In genomic region chr17:52461264-52461663, GRCm38 (mm10) we compare ENCODE assay signal across 8 mouse cellular contexts.
DNase-seq lines count a peak whose midpoint lies in the region; ATAC-seq and TF ChIP-seq lines count a peak whose summit lies in the region.

No protein-coding gene starts in this region.

- 59% methylated on average over 11 of the region's 11 CpGs for WGBS in midbrain, embryonic 11.5 days
- WGBS in midbrain, embryonic 10.5 days, result 68% methylated on average over 11 of the region's 11 CpGs
- WGBS in midbrain, embryonic 14.5 days, result 23% methylated on average over 11 of the region's 11 CpGs
- 74% methylated on average over 11 of the region's 11 CpGs for WGBS in intestine, postnatal 0 days

- peak; percentile 45; the same call in 1 of the 2 replicates for ATAC-seq in midbrain, embryonic 11.5 days (ENCODE audit: low FRiP score)
- ATAC-seq in midbrain, embryonic 14.5 days (ENCODE audit: low FRiP score, low TSS enrichment), result peak; percentile 59; the same call in 1 of the 2 replicates
- ATAC-seq in intestine, postnatal 0 days, result no peak

- H3K4me2 ChIP-seq in midbrain, embryonic 11.5 days, result no peak overlapping the region
- peak overlapping the region; percentile 7; the same call in 1 of the 2 replicates for H3K4me2 ChIP-seq in midbrain, embryonic 14.5 days (ENCODE audit: low read length)
- H3K4me2 ChIP-seq in intestine, postnatal 0 days (replicated peaks; ENCODE audit: low read depth), result no peak overlapping the region

- TF ChIP-seq CTCF in intestine, postnatal 0 days (IDR thresholded peaks at IDR 0.05; ENCODE audit: low read depth), result no peak

- peak; percentile 65 to 66 for DNase-seq in cerebellum, postnatal 14 days
- no peak for DNase-seq in cerebellum, adult 11-12 months
- DNase-seq in midbrain, embryonic 11.5 days (ENCODE audit: low spot score, missing footprints), result no peak
- no peak for DNase-seq in midbrain, embryonic 10.5 days (ENCODE audit: low spot score)
- DNase-seq in midbrain, embryonic 14.5 days, result peak; percentile 69
- DNase-seq in thymus, postnatal 36 days, result peak; percentile 60 to 66
- DNase-seq in kidney, adult 18-20 months, result no peak

- no peak overlapping the region for H3K27ac ChIP-seq in midbrain, embryonic 11.5 days (ENCODE audit: low read depth, low read length)
- H3K27ac ChIP-seq in midbrain, embryonic 10.5 days (replicated peaks), result no peak overlapping the region
- peak overlapping the region; percentile 37; the same call in 1 of the 2 replicates for H3K27ac ChIP-seq in midbrain, embryonic 14.5 days (replicated peaks; ENCODE audit: low read depth, low read length)
- no peak overlapping the region for H3K27ac ChIP-seq in intestine, postnatal 0 days (ENCODE audit: low read depth, low read length)

- no peaks in the 10 kb centered on the region for H3K9me3 ChIP-seq in midbrain, embryonic 11.5 days (ENCODE audit: control insufficient read depth, low read length)
- no peaks in the 10 kb centered on the region for H3K9me3 ChIP-seq in midbrain, embryonic 10.5 days (replicated peaks)
- no peaks in the 10 kb centered on the region for H3K9me3 ChIP-seq in midbrain, embryonic 14.5 days (ENCODE audit: control insufficient read depth, low read length)
- H3K9me3 ChIP-seq in intestine, postnatal 0 days (ENCODE audit: control insufficient read depth), result no peaks in the 10 kb centered on the region

- no peak overlapping the region for H3K4me3 ChIP-seq in midbrain, embryonic 11.5 days (ENCODE audit: low read depth, low read length)
- H3K4me3 ChIP-seq in midbrain, embryonic 10.5 days, result no peak overlapping the region
- H3K4me3 ChIP-seq in midbrain, embryonic 14.5 days (replicated peaks; ENCODE audit: low read depth, low read length), result no peak overlapping the region
- no peak overlapping the region for H3K4me3 ChIP-seq in intestine, postnatal 0 days (ENCODE audit: low read depth, low read length)

- H3K9ac ChIP-seq in midbrain, embryonic 11.5 days (ENCODE audit: low read length), result no peak overlapping the region
- no peak overlapping the region for H3K9ac ChIP-seq in midbrain, embryonic 14.5 days (replicated peaks; ENCODE audit: low read length)
- H3K9ac ChIP-seq in intestine, postnatal 0 days (ENCODE audit: low read depth, low read length), result no peak overlapping the region

- H3K36me3 ChIP-seq in midbrain, embryonic 11.5 days (ENCODE audit: control insufficient read depth, insufficient read depth, low read length), result no peaks in the 10 kb centered on the region
- H3K36me3 ChIP-seq in midbrain, embryonic 10.5 days, result no peaks in the 10 kb centered on the region
- no peaks in the 10 kb centered on the region for H3K36me3 ChIP-seq in midbrain, embryonic 14.5 days (ENCODE audit: control insufficient read depth, insufficient read depth, low read length)
- no peaks in the 10 kb centered on the region for H3K36me3 ChIP-seq in intestine, postnatal 0 days (ENCODE audit: control insufficient read depth, insufficient read depth)

- no peaks in the 10 kb centered on the region for H3K27me3 ChIP-seq in midbrain, embryonic 11.5 days (ENCODE audit: control insufficient read depth, insufficient read depth, low read length)
- no peaks in the 10 kb centered on the region for H3K27me3 ChIP-seq in midbrain, embryonic 10.5 days (ENCODE audit: low read depth, poor library complexity, severe bottlenecking)
- no peaks in the 10 kb centered on the region for H3K27me3 ChIP-seq in midbrain, embryonic 14.5 days (ENCODE audit: control insufficient read depth, insufficient read depth, low read length)
- no peaks in the 10 kb centered on the region for H3K27me3 ChIP-seq in intestine, postnatal 0 days (replicated peaks; ENCODE audit: control insufficient read depth, insufficient read depth, low read length)

- no peaks in the 10 kb centered on the region for H3K4me1 ChIP-seq in midbrain, embryonic 11.5 days (ENCODE audit: control insufficient read depth, insufficient read depth, low read length)
- peaks cover 18% of the 10 kb centered on the region for H3K4me1 ChIP-seq in midbrain, embryonic 10.5 days
- 0 out of 2 replicates have a peak, but pooled peaks cover 9% of the 10 kb centered on the region for H3K4me1 ChIP-seq in midbrain, embryonic 14.5 days (ENCODE audit: control insufficient read depth, insufficient read depth, low read length)
- H3K4me1 ChIP-seq in intestine, postnatal 0 days (replicated peaks; ENCODE audit: control insufficient read depth, insufficient read depth, low read length), result no peaks in the 10 kb centered on the region

Comparison
In these comparisons a context has a peak if more than half of its experiments do, and no peak if none do; other contexts are left out.
1. DNase-seq: peak in cerebellum, postnatal 14 days (2 of 2), midbrain, embryonic 14.5 days (single experiment) and thymus, postnatal 36 days (2 of 2); none in cerebellum, adult 11-12 months (single experiment), midbrain, embryonic 11.5 days (single experiment), midbrain, embryonic 10.5 days (single experiment) and kidney, adult 18-20 months (single experiment).